Mouse (Mus musculus): Measurements from ENCODE around the gene Wnt5b.

DNA sequence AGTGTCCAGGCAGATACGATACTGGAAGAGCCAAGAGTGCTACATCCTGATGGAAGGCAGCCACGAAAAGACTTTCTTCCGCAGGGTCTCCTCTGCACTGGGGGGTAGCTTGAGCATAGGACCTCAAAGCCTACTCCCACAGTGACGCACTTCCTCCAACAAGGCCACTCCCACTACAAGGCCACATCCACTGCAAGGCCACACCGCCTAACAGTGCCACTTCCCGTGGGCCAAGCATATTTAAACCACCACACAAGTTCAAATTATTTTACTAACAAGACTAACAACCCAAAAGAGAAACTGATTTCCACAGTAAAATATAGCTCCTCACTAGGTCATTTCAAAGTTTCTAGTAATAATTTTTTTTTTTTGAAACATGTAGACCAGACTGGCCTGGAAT is 35.9 kb downstream of the Wnt5b start:
- TF ChIP-seq CTCF (IDR thresholded peaks at IDR 0.05; ENCODE audit: control insufficient read depth, insufficient read depth, low read length) (no peak), POLR2A (IDR thresholded peaks at IDR 0.05; ENCODE audit: borderline replicate concordance, control insufficient read depth, low read depth, low read length) (no peak)

Data from bone marrow, adult 2 months (tissue).